In genomic region chr13:63572111-63572452, GRCm38 (mm10) we compare ENCODE assay signal across 8 mouse cellular contexts. TPM values are rescaled to one million over a fixed set of nuclear protein-coding genes. Genes with fewer than 3 reads are reported as not detected.
DNase-seq lines count a peak whose midpoint lies in the region; ATAC-seq and TF ChIP-seq lines count a peak whose summit lies in the region.

No protein-coding gene starts in this region.

- 2% methylated on average over 12 of the region's 12 CpGs for WGBS in heart, embryonic 12.5 days
- WGBS in forebrain, embryonic 13.5 days, result under 1% methylated on average over 12 of the region's 12 CpGs
- WGBS in liver, embryonic 14.5 days (ENCODE audit: insufficient replicate concordance), result 1% methylated on average over 12 of the region's 12 CpGs

- peaks cover 39% of the 10 kb centered on the region for H3K27me3 ChIP-seq in heart, embryonic 12.5 days (replicated peaks)
- peaks cover 77% of the 10 kb centered on the region for H3K27me3 ChIP-seq in E14TG2a.4 (ENCODE audit: insufficient read depth, low read length)
- peaks cover 82% of the 10 kb centered on the region for H3K27me3 ChIP-seq in forebrain, embryonic 13.5 days
- peaks cover 69% of the 10 kb centered on the region for H3K27me3 ChIP-seq in liver, embryonic 14.5 days (ENCODE audit: control insufficient read depth, insufficient read depth, low read length)

- H3K9me3 ChIP-seq in heart, embryonic 12.5 days (replicated peaks), result no peaks in the 10 kb centered on the region
- H3K9me3 ChIP-seq in E14TG2a.4 (ENCODE audit: low read length), result peaks cover 8% of the 10 kb centered on the region; the same call in 1 of the 2 replicates
- H3K9me3 ChIP-seq in forebrain, embryonic 13.5 days (replicated peaks), result no peaks in the 10 kb centered on the region
- no peaks in the 10 kb centered on the region for H3K9me3 ChIP-seq in liver, embryonic 14.5 days (ENCODE audit: control insufficient read depth, low read length)

- DNase-seq in heart, adult 9 months (ENCODE audit: low spot score in 2 of 2), result no peak
- DNase-seq in liver, embryonic 14.5 days (ENCODE audit: low read depth in 3 of 3, low spot score in 3 of 3), result no peak
- no peak for DNase-seq in embryo, embryonic 10.5 days (ENCODE audit: low spot score)
- no peak for DNase-seq in layer of hippocampus, adult 9-10 months (ENCODE audit: low spot score)
- DNase-seq in left cerebral cortex, adult 8-10 months (ENCODE audit: low spot score in 2 of 2), result no peak

- H3K4me2 ChIP-seq in heart, embryonic 12.5 days, result peak overlapping the region; percentile 99
- H3K4me2 ChIP-seq in forebrain, embryonic 13.5 days, result peak overlapping the region; percentile 94
- peak overlapping the region; percentile 65 for H3K4me2 ChIP-seq in liver, embryonic 14.5 days (ENCODE audit: low read depth)

- no peak overlapping the region for H3K27ac ChIP-seq in heart, embryonic 12.5 days (ENCODE audit: poor library complexity, severe bottlenecking)
- H3K27ac ChIP-seq in forebrain, embryonic 13.5 days, result peak overlapping the region; percentile 78; the same call in 1 of the 2 replicates
- H3K27ac ChIP-seq in liver, embryonic 14.5 days, result no peak overlapping the region

- TF ChIP-seq EP300 in liver, embryonic 14.5 days (IDR thresholded peaks at IDR 0.05; ENCODE audit: low read depth), result no peak

- no peaks in the 10 kb centered on the region for H3K36me3 ChIP-seq in heart, embryonic 12.5 days
- H3K36me3 ChIP-seq in E14TG2a.4 (ENCODE audit: insufficient read depth, low read length), result no peaks in the 10 kb centered on the region
- no peaks in the 10 kb centered on the region for H3K36me3 ChIP-seq in forebrain, embryonic 13.5 days (ENCODE audit: poor library complexity, severe bottlenecking)
- H3K36me3 ChIP-seq in liver, embryonic 14.5 days (replicated peaks; ENCODE audit: control insufficient read depth, insufficient read depth, low read depth), result no peaks in the 10 kb centered on the region

- ATAC-seq in heart, embryonic 12.5 days (ENCODE audit: insufficient number of reproducible peaks, low FRiP score), result no peak
- ATAC-seq in forebrain, embryonic 13.5 days, result no peak
- no peak for ATAC-seq in liver, embryonic 14.5 days (ENCODE audit: insufficient read depth)

- peak overlapping the region; percentile 78 for H3K9ac ChIP-seq in heart, embryonic 12.5 days
- peak overlapping the region; percentile 84 for H3K9ac ChIP-seq in forebrain, embryonic 13.5 days
- no peak overlapping the region for H3K9ac ChIP-seq in liver, embryonic 14.5 days (replicated peaks)

- H3K4me3 ChIP-seq in heart, embryonic 12.5 days, result peak overlapping the region; percentile 68
- H3K4me3 ChIP-seq in E14TG2a.4 (replicated peaks; ENCODE audit: low read length), result peak overlapping the region; percentile 84
- H3K4me3 ChIP-seq in forebrain, embryonic 13.5 days, result peak overlapping the region; percentile 74
- peak overlapping the region in 1 of 2 experiments; percentile 48; a peak in 3 of 4 replicates for H3K4me3 ChIP-seq in liver, embryonic 14.5 days (ENCODE audit: insufficient read depth in 1 of 2, low read depth in 2 of 2, low read length in 2 of 2)

- TF ChIP-seq CTCF in E14TG2a.4 (conservative IDR thresholded peaks at IDR 0.05; ENCODE audit: low read length), result no peak
- TF ChIP-seq CTCF in liver, embryonic 14.5 days (IDR thresholded peaks at IDR 0.05; ENCODE audit: low read depth), result no peak

- H3K4me1 ChIP-seq in heart, embryonic 12.5 days (replicated peaks), result peaks cover 6% of the 10 kb centered on the region
- H3K4me1 ChIP-seq in E14TG2a.4 (replicated peaks; ENCODE audit: low read depth, low read length), result peaks cover 61% of the 10 kb centered on the region
- peaks cover 55% of the 10 kb centered on the region for H3K4me1 ChIP-seq in forebrain, embryonic 13.5 days
- H3K4me1 ChIP-seq in liver, embryonic 14.5 days (replicated peaks; ENCODE audit: control insufficient read depth in 2 of 2, insufficient read depth in 2 of 2, low read length in 1 of 2), result peaks cover 0 to 9% of the 10 kb centered on the region in 2 experiments; a peak in 3 of 4 replicates

RNA-seq across cellular contexts. Expression of gene Ptch1, which starts 1.3 kb away (rescaled TPM):
- polyA plus RNA-seq in heart, embryonic 12.5 days (2016; fragmentation: Nextera tagmentation; extraction: Ambion mirVana), result 6.4 and 7.5 TPM in 2 replicates
- polyA plus RNA-seq in forebrain, embryonic 13.5 days (2015; fragmentation: Nextera tagmentation; extraction: Ambion mirVana), result 11.3 and 16.0 TPM in 2 replicates
- 4.3 and 4.4 TPM in 2 replicates for polyA plus RNA-seq in liver, embryonic 14.5 days (2012; rRNA removed)
- polyA plus RNA-seq in liver, embryonic 14.5 days (2014; fragmentation: Nextera tagmentation; extraction: Ambion mirVana), result 4.2 and 4.9 TPM in 2 replicates
- 10 to 100 TPM; 49.4 to 73.3 (median 61.8) TPM for total RNA-seq in left cerebral cortex, adult 8-10 months (2022)
